Mouse (Mus musculus) lung, embryonic 15.5 days (tissue): ENCODE data around the gene D13Ertd608e. TPM values are rescaled to one million over a fixed set of nuclear protein-coding genes. Genes with fewer than 3 reads are reported as not detected.
"Not testable (repeated sequence)": the region's sequence is repeated elsewhere in the genome, so short reads cannot be mapped to it uniquely, and the experiment has no call there.

Source experiments
- ATAC-seq: fragments of 200-750 bp; cut with Nextera tagmentation; 2 replicates; pipeline ENCODE4 v1.8.0; 2017; ENCODE audit warnings: moderate number of reproducible peaks, borderline replicate concordance; ENCODE audit not compliant: low FRiP score, low TSS enrichment; ENCODE audit errors: extremely low read depth
- H3K27ac ChIP-seq: fragments of 300-500 bp; sonication (generic); 2 replicates; pipeline ENCODE4 v1.5.1; 2015; ENCODE audit warnings: moderate library complexity, mild to moderate bottlenecking, inconsistent platforms
- H3K27me3 ChIP-seq: fragments of 300-500 bp; sonication (generic); 2 replicates; pipeline ENCODE4 v1.6.1; 2015; ENCODE audit warnings: inconsistent platforms
- H3K36me3 ChIP-seq: fragments of 300-500 bp; sonication (generic); 2 replicates; pipeline ENCODE4 v1.6.1; 2015; ENCODE audit warnings: inconsistent platforms
- H3K4me1 ChIP-seq: fragments of 300-500 bp; sonication (generic); 2 replicates; pipeline ENCODE4 v1.6.1; 2015; ENCODE audit warnings: inconsistent platforms
- H3K4me2 ChIP-seq: fragments of 300-500 bp; sonication (generic); 2 replicates; pipeline ENCODE4 v1.6.1; 2015; ENCODE audit warnings: inconsistent platforms, mild to moderate bottlenecking, moderate library complexity
- H3K4me3 ChIP-seq: fragments of 300-500 bp; sonication (generic); 2 replicates; pipeline ENCODE4 v1.5.1; 2015; ENCODE audit warnings: mild to moderate bottlenecking, inconsistent platforms
- H3K9ac ChIP-seq: fragments of 300-500 bp; sonication (generic); 2 replicates; pipeline ENCODE4 v1.6.1; 2015; ENCODE audit warnings: inconsistent platforms
- H3K9me3 ChIP-seq: fragments of 300-500 bp; sonication (generic); 2 replicates; pipeline ENCODE4 v1.6.1; 2016; ENCODE audit warnings: inconsistent platforms
- WGBS: fragments of 180-500 bp; shearing (Covaris S2); methylation state at CpG from one replicate; pipeline ENCODE4 v1.1.7; 2015; 5-methylcytosine and 5-hydroxymethylcytosine counted together
- polyA plus RNA-seq: library from polyadenylated mRNA; unstranded; fragments of >200 nt; fragmentation: Nextera tagmentation; extraction: Ambion mirVana; gene quantifications from 2 replicates; pipeline ENCODE4 v1.2.1, GENCODE M21; 2015

Gene D13Ertd608e
- not detected in 2 replicates for polyA plus RNA-seq

- peak within 1 kb of the TSS; percentile 48 for H3K4me2 ChIP-seq
- peak; percentile 52 for ATAC-seq
- not testable (repeated sequence) for H3K4me1 ChIP-seq, H3K27ac ChIP-seq, H3K9ac ChIP-seq, H3K36me3 ChIP-seq, H3K9me3 ChIP-seq
- peak within 1 kb of the TSS; percentile 33 for H3K4me3 ChIP-seq
- H3K27me3 ChIP-seq: peaks cover 10% of the 10 kb centered on the region; the same call in 1 of the 2 replicates
- WGBS: 14% methylated on average over 19 of the region's 25 CpGs
Observed at GRCm38 (mm10) chr13:119835320-119836056, at the start of gene D13Ertd608e. Gene D13Ertd608e (plus strand): TSS chr13:119836006.

DNA sequence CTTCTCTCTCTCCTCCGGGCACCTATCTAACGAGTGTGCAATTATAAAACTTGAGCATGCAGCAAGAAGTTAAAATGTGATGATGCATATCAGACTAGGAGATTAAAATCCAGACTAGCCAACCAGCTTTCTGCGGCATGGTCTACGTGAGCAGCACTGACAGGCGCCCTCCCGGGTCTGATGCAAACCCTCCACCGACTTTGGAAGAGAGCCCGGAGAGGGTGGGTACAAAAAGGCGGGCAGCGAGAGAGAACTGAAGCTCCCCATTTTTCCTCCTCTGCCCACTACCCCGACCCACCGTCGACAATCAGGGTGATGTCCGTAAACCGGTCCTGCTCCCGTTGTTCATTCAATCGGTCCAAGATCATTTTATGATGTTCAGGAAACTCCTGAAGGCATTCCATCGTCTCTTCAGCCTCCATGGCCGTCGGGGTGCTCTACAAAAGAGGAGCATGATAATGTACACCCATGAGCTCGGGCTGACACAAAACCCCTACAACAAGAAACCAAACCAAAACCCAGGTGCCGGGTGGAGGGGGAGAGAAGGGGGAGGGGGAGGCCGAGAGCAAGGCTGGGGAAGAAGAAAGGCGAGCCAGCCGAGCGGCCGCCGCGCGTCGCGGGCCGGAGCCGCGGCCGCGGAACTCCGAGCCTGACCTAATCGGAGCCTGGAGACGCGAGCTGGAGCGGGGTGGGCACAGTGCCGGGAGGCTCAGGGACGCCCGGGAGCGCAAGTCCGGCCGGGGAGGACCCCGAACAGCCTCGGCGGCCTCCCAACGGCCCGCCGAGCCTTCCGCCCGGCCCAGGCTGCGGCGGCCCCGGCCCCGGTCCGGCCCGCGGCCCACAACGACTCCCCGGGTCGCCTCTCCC, 45.7 kb upstream of the D13Ertd608e start:
- ATAC-seq: peak; percentile 69
- 2% methylated on average over 61 of the region's 66 CpGs for WGBS

DNA sequence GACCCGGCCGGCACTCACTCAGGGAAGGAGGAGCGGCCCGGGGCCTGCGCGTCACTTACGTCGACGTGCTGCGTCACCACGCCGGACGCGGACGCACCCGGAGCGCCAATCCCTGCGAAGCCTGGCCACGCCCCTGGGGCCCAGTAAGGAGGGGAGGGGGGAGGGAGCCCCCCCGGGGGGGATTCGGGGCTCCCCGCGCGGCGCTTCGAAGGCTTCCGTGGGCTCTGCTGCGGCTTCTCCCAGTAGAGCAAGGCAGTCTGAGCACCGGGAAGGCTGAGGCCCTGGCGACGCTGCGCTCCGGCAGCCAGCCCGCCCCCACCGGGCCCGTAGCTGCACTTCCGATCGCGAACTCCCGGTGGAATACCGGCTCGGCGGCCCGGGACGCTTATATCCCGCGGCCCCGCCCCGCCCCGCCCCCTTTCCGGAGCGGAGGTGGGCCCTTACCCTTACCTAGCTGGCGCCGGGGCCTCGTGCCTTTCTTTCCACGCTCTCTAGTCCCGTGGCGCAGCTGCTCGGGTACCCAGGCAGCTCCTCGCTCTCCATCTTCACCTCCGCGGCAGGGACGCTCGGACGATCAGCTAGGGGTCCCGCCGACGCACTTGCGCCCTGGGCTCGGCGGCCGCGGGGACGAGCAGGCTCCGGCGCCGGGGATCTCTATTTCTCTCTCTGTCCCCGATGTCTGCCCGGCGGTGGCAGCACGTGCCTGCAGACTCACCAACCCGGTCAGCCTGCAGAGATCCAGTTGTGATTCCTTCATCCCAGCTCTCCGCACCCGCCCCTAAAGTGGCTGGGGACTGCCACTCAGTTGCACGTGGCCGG, 44.8 kb upstream of the D13Ertd608e start, which contains the start of gene Zfp131:
Zfp131 (minus strand) TSS at position 129 of the 819 bp plus-strand sequence.
- no peaks in the 10 kb centered on the region for H3K27me3 ChIP-seq
- H3K36me3 ChIP-seq: peaks cover 21% of the 10 kb centered on the region
- H3K27ac ChIP-seq: peak within 1 kb of the TSS; percentile 90
- peak within 1 kb of the TSS; percentile 96 for H3K4me2 ChIP-seq
- H3K4me1 ChIP-seq: peaks cover 32% of the 10 kb centered on the region
- WGBS: 1% methylated on average over 66 of the region's 86 CpGs
- no peaks in the 10 kb centered on the region for H3K9me3 ChIP-seq
- H3K9ac ChIP-seq: peak within 1 kb of the TSS; percentile 89
- peak within 1 kb of the TSS; percentile 88 for H3K4me3 ChIP-seq
- ATAC-seq: peak; percentile 97

More for the DNA sequence above, 45.7 kb upstream of the D13Ertd608e start:
- Histone ChIP-seq H3K27ac (peak overlapping the region; percentile 90), H3K36me3 (peaks cover 30% of the 10 kb centered on the region), H3K4me2 (peak overlapping the region; percentile 60), H3K4me1 (peaks cover 32% of the 10 kb centered on the region), H3K9ac (peak overlapping the region; percentile 89), H3K27me3 (no peaks in the 10 kb centered on the region), H3K4me3 (peak overlapping the region; percentile 88), H3K9me3 (no peaks in the 10 kb centered on the region)

- Histone ChIP-seq H3K4me3 (peak overlapping the region; percentile 88), H3K27ac (peak overlapping the region; percentile 90), H3K27me3 (no peaks in the 10 kb centered on the region), H3K9ac (peak overlapping the region; percentile 89), H3K4me2 (peak overlapping the region; percentile 96), H3K4me1 (peaks cover 32% of the 10 kb centered on the region), H3K36me3 (peaks cover 17% of the 10 kb centered on the region), H3K9me3 (no peaks in the 10 kb centered on the region)
- ATAC-seq: no peak
- 3% methylated on average over 18 of the region's 18 CpGs for WGBS
Observed at GRCm38 (mm10) chr13:119791580-119792135, 44.1 kb upstream of the D13Ertd608e start.

DNA sequence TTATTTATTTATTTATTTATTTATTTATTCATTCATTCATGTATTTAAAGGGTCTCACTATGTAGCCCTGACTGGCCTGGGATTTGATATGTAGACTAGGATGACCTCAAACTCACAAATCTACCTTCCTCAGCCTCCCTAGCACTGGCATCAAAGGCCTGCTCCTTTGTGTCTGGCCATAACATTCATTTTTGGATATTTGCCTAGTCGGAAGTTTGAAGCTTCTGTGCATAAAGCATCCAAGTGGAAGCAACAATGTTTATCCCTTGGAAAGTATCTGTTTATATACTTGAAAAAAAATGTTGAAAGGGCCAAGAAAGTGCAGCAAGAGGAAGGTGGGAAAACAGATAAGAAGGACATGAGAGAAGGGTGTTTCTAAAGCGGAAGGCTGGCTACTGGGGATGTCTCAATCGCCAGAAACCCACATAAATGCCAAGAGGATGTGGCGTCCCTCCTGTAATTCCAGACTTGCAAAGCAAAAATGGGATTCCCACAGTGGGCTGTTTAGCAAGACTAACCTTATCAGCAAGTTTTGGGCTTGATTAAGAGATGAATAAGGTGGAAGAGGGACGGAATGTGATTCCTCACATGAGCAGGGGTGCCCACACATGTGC, 42.9 kb upstream of the D13Ertd608e start:
- H3K27me3 ChIP-seq: no peaks in the 10 kb centered on the region
- no peak for ATAC-seq
- peaks cover 32% of the 10 kb centered on the region for H3K4me1 ChIP-seq
- no peak overlapping the region for H3K9ac ChIP-seq
- no peaks in the 10 kb centered on the region for H3K9me3 ChIP-seq
- WGBS: 32% methylated on average over 5 of the region's 5 CpGs
- H3K27ac ChIP-seq: peak overlapping the region; percentile 51
- H3K4me2 ChIP-seq: no peak overlapping the region
- 0 out of 2 replicates have a peak, but pooled peaks cover 8% of the 10 kb centered on the region for H3K36me3 ChIP-seq
- H3K4me3 ChIP-seq: no peak overlapping the region

DNA sequence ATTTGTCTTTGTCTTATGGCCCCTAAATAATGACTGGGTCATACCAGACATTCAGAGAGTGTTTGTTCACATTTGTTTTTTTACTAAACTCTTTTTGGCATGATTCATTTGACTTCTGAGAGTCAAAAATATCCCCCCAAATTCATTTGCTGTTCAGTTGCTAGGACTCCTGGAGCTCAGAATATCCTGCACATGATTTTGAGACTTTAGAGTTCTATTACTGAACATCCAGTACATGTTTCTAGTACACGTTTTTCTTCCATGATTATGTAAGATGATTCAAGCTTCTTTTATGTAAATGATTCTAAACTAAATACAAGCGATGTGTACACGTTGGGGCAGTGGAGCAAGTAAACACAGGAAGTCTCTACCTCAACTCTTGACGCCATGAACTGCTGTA, 38.1 kb upstream of the D13Ertd608e start:
- Histone ChIP-seq H3K4me2 (no peak overlapping the region), H3K4me1 (peaks cover 8% of the 10 kb centered on the region), H3K9me3 (no peaks in the 10 kb centered on the region), H3K27ac (no peak overlapping the region), H3K36me3 (no peaks in the 10 kb centered on the region), H3K9ac (no peak overlapping the region), H3K4me3 (no peak overlapping the region), H3K27me3 (no peaks in the 10 kb centered on the region)
- 39% methylated on average over 4 of the region's 4 CpGs for WGBS
- ATAC-seq: no peak

DNA sequence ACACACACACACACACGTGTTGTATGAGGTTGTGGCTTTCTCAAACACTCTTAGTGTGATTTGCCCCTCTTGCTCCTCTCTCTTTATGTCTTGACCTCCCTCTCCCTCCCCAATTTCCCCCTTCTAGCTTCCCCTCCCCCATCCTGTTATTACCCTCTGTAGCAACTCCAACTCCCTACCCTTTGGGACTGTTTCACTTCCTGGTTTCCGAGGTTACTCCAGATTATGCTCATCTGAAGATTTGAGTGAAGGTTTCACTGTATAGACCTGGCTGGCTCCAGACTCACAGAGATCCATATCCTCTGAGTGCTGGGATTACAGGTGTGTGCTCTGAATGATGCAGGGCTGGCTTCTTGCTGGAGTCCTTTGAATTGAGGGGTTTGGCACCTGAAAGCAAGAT, 26.9 kb upstream of the D13Ertd608e start:
- ATAC-seq: no peak
- H3K4me2 ChIP-seq: no peak overlapping the region
- H3K9me3 ChIP-seq: no peaks in the 10 kb centered on the region
- H3K4me3 ChIP-seq: no peak overlapping the region
- H3K36me3 ChIP-seq: no peaks in the 10 kb centered on the region
- no peaks in the 10 kb centered on the region for H3K4me1 ChIP-seq
- no peak overlapping the region for H3K27ac ChIP-seq
- WGBS: 50% methylated on average over 2 of the region's 2 CpGs
- no peaks in the 10 kb centered on the region for H3K27me3 ChIP-seq
- no peak overlapping the region for H3K9ac ChIP-seq

DNA sequence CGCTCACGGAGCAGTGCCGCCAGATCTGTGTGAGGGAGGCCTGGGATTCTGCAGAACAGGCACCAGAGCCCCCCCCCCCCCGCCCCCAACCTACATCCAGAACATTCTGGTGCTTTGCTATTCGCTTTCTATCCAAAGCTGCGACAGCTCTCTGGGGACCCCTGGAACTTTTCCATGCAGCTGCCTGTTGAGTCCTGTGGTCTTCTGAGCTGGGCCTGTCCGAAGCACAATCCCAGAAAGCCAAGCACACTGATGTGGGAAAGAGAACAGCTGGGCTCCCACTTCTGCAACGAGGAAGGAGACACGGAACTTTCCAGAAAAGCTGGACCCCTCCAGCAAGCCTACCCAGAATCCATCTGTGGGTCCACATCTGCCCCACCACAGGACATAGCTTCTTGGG, 25.8 kb upstream of the D13Ertd608e start:
- Histone ChIP-seq H3K4me2 (no peak overlapping the region), H3K9me3 (no peaks in the 10 kb centered on the region), H3K36me3 (no peaks in the 10 kb centered on the region), H3K4me3 (no peak overlapping the region), H3K4me1 (no peaks in the 10 kb centered on the region), H3K27ac (no peak overlapping the region), H3K27me3 (no peaks in the 10 kb centered on the region), H3K9ac (no peak overlapping the region)
- no peak for ATAC-seq
- WGBS: 80% methylated on average over 9 of the region's 9 CpGs

- 23% methylated on average over 8 of the region's 8 CpGs for WGBS
- Histone ChIP-seq H3K4me1 (no peaks in the 10 kb centered on the region), H3K27ac (no peak overlapping the region), H3K9ac (no peak overlapping the region), H3K27me3 (no peaks in the 10 kb centered on the region), H3K36me3 (no peaks in the 10 kb centered on the region), H3K9me3 (no peaks in the 10 kb centered on the region), H3K4me3 (no peak overlapping the region), H3K4me2 (no peak overlapping the region)
- peak; percentile 69; the same call in 1 of the 2 replicates for ATAC-seq
Observed at GRCm38 (mm10) chr13:119816798-119817197, 19.0 kb upstream of the D13Ertd608e start.

DNA sequence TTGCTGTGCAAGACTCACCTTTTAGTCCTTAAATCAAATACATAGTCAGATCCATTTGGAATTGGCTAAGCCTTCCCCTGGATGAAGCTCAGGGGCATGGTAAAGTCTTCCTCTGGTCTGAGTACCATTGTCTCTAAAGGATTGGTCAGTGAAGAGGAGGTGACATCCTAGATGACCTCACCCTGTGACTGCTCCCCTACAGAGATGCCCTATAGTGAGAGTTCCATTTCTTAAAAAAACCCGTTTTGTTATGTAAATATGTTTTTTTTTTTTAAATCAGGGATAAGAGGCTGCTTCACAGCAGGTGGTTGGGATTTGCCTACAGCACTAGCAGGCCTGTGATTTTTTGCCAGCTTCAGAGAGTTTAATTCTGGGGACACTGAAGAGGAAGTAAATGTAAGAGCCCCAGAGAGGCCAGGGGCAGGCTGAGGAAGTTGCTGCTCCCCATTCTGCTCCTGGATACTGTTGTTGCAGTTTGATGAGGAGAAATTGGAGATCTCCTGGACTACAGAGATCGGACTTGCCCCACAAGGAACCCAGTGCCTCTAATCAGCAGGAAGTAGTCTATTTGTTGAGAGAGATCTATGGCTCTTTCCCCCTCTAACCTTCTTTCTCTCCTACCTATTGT, 18.1 kb upstream of the D13Ertd608e start:
- Histone ChIP-seq H3K4me2 (no peak overlapping the region), H3K4me3 (no peak overlapping the region), H3K9me3 (no peaks in the 10 kb centered on the region), H3K27ac (no peak overlapping the region), H3K27me3 (no peaks in the 10 kb centered on the region), H3K4me1 (no peaks in the 10 kb centered on the region), H3K9ac (no peak overlapping the region), H3K36me3 (no peaks in the 10 kb centered on the region)
- WGBS: 12% methylated on average over 2 of the region's 2 CpGs
- no peak for ATAC-seq
